Mouse (Mus musculus): ENCODE measurements at regions not wholly inside any gene's neighbourhood (a gene's known extent, or its start where the extent isn't known, plus 50 kb on each side); places are given as distances from the start of the nearest gene placed in this dataset.

- TF ChIP-seq CTCF (conservative IDR thresholded peaks at IDR 0.05; ENCODE audit: insufficient read depth, insufficient read length, low read depth, low read length) (no peak), POLR2A (IDR thresholded peaks at IDR 0.05; ENCODE audit: low read depth, low read length) (no peak)
Measured at GRCm38 (mm10) chr12:77667151-77667874, 429.4 kb downstream of the Fut8 start.
